Mouse (Mus musculus) adrenal gland, postnatal 25 days (tissue): Measurements from ENCODE around the gene Hist2h2be. TPM values are rescaled to one million over a fixed set of nuclear protein-coding genes. Genes with fewer than 3 reads are reported as not detected.
"Not testable (repeated sequence)": the region's sequence is repeated elsewhere in the genome, so short reads cannot be mapped to it uniquely, and the experiment has no call there.

Source experiments
- DNase-seq: peaks from one replicate; pipeline ENCODE4 v3.0.0; 2021; ENCODE audit warnings: mixed read lengths
- microRNA-seq, 2 experiments: library from miRNA; unstranded; fragments of <30 nt; microRNA quantifications; one replicate each; pipeline ENCODE4 v1.2.0; 2021
- total RNA-seq: library from RNA; stranded (reverse); gene quantifications from 2 replicates; pipeline ENCODE4 v1.2.3, GENCODE M21; 2021

The Hist2h2be gene
- total RNA-seq, 1 experiment from 2014 or later: 21.7 TPM

- DNase-seq: peak; percentile 89
Measured at GRCm38 (mm10) chr3:96262979-96263550, 42.1 kb downstream of the Hist2h2be start, which contains the start of gene Hist2h4. Gene Hist2h4 (minus strand): TSS chr3:96263311.

- peak; percentile 34 for DNase-seq
Measured at GRCm38 (mm10) chr3:96263558-96264403, 42.9 kb downstream of the Hist2h2be start.

- DNase-seq: no peak
Measured at GRCm38 (mm10) chr3:96264404-96264949, 43.6 kb downstream of the Hist2h2be start.

DNA sequence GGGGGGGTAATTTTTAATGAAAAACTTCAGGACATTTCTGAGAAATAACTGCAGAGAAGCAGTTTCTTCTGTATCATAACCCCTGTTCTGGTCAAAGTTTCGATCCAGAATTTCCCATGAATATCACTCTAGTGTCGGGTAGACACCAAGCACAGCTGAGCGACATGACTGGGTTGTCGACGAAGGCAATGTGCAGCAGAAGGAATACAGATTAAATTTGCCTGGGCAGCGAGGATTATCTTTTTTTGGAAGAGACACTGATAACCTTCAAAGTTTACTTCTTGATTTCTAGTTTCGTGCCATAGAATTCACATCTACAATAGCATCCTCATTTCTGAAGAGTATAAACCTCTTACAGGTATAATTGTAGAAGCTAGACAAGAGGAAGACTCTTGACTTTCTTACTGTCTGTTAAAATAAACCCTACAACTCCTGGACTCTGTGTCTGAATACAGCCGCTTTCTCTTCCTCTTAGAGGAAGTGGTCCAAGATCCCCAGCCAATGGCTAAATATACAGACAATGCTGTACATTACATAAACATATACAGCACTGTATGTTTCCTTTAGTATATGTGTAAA, 45.3 kb downstream of the Hist2h2be start:
- DNase-seq: no peak

DNA sequence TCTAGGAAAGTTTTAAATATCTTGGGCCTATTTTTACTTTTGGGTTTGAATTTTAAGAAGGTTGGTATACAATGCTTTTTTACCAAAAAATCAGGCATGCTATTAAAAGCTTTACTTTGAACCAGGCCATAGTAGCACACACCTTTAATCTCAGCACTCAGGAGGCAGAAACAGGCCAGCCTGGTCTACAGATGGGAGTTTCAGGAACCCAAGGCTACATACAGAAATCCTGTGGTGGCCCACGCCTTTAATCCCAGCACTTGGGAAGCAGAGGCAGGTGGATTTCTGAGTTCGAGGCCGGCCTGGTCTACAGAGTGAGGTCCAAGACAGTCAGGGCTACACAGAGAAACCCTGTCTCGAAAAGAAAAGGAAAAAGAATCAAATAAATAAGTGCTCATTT, 46.6 kb downstream of the Hist2h2be start:
- DNase-seq: no peak

DNA sequence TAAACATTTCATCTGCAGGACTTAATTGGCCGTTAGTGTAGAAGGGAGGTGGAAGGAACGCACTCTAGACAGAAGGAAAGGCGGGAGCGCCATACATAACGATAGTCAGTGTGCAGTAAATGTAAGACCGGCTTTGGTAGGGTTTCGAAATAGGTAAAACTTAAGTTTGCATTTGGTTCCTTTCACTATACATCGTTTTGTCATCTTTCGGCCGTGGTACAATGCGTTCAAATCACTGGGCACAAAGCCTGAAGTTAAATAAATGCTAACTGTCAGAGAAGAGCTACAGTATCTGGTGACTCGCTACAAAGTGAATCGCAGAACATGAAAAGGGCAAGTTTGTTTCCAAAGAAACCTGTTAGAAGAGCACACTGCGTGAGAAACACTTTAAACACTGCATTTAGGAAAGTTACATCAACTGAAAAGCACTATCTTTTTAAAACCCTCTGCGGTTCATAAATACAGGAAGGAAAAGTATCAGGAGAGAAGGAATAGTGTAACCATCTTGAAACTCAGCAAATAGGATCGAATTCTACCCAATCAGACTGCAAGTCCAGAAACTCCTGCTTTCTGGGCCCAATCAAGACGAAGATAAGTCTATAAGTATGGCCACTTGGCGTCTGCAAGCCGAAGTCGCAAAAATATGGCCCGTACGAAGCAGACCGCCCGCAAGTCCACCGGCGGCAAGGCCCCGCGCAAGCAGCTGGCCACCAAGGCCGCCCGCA, 47.3 kb downstream of the Hist2h2be start, which contains the start of gene Hist2h3b:
Gene Hist2h3b (plus strand): TSS at position 604 of the 725 bp plus-strand sequence.
- DNase-seq: peak; percentile 77

DNA sequence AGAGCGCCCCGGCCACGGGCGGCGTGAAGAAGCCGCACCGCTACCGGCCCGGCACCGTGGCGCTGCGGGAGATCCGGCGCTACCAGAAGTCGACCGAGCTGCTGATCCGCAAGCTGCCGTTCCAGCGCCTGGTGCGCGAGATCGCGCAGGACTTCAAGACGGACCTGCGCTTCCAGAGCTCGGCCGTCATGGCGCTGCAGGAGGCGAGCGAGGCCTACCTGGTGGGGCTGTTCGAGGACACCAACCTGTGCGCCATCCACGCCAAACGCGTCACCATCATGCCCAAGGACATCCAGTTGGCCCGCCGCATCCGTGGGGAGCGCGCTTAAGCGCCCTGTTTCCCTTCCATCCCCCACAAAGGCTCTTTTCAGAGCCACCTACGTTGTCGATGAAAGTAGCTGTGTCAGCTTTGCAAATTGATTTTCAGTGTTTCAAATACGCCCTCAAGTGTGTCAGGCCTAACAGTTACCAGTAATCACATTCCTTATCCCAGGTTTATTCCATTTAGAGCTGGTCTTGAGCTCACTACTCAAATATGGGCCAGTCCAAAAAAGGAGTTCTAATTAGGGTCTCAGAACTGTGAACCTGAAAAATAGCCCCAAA, 48.0 kb downstream of the Hist2h2be start:
- not testable (repeated sequence) for DNase-seq

GRCm38 (mm10) chr3:96269511-96270474, 48.9 kb downstream of the Hist2h2be start, which contains the start of gene Hist2h2bb:
Gene Hist2h2bb (plus strand): TSS chr3:96269752.
- DNase-seq: peak; percentile 70

Small RNA genes lying within 50 kb of the gene (microRNA-seq; reads per million reads assigned to microRNA genes)
- gene Gm44492 (0 to 0.34 reads per million in 2 experiments), gene Gm47311 (0 reads per million in 2 experiments), gene Gm47313 (0 reads per million in 2 experiments)

Other genes with a start within 250 kb of the Hist2h2be start
- 18.6 and 25.1 TPM in 2 replicates for gene Plekho1, start 225.1 kb upstream of the Hist2h2be start, total RNA-seq
- gene Vps45, start 162.7 kb upstream of the Hist2h2be start, total RNA-seq: 39.0 and 41.2 TPM in 2 replicates
- 25.8 and 40.5 TPM in 2 replicates for gene Otud7b, start 116.6 kb upstream of the Hist2h2be start, total RNA-seq
- 16.3 and 27.0 TPM in 2 replicates for gene Mtmr11, start 59.1 kb upstream of the Hist2h2be start, total RNA-seq
- 55.3 and 58.9 TPM in 2 replicates for gene Sf3b4, start 48.8 kb upstream of the Hist2h2be start, total RNA-seq
- 7.3 and 11.8 TPM in 2 replicates for gene Sv2a, start 40.0 kb upstream of the Hist2h2be start, total RNA-seq
- gene Bola1, start 1.4 kb upstream of the Hist2h2be start, total RNA-seq: 39.3 and 42.4 TPM in 2 replicates
- gene Hist2h2ab, start 1.3 kb upstream of the Hist2h2be start, total RNA-seq: 7.7 and 10.9 TPM in 2 replicates
- 62.8 and 86.8 TPM in 2 replicates for gene Hist2h2ac, start 239 bp upstream of the Hist2h2be start, total RNA-seq
- gene Hist2h3c2, start 18.0 kb downstream of the Hist2h2be start, total RNA-seq: 37.2 and 60.7 TPM in 2 replicates
- 555 and 742 TPM in 2 replicates for gene Hist2h2aa2, start 19.2 kb downstream of the Hist2h2be start, total RNA-seq
- 17.4 TPM in 1 of 2 replicates, not detected in the other for gene Hist2h2aa1, start 24.4 kb downstream of the Hist2h2be start, total RNA-seq
- 1.9 TPM in 1 of 2 replicates, not detected in the other for gene Hist2h3c1, start 25.6 kb downstream of the Hist2h2be start, total RNA-seq
- gene Hist2h4, start 42.2 kb downstream of the Hist2h2be start, total RNA-seq: 30.2 and 32.3 TPM in 2 replicates
- gene Hist2h3b, start 47.5 kb downstream of the Hist2h2be start, total RNA-seq: 114 and 165 TPM in 2 replicates
- gene Hist2h2bb, start 48.6 kb downstream of the Hist2h2be start, total RNA-seq: 138 and 170 TPM in 2 replicates
- gene Fcgr1, start 72.8 kb downstream of the Hist2h2be start, total RNA-seq: 1.0 and 1.4 TPM in 2 replicates
- gene BC107364, start 231.2 kb downstream of the Hist2h2be start, total RNA-seq: not detected in 2 replicates